Mouse (Mus musculus) E14TG2a.4 (cell line): Measurements from ENCODE around the gene Mrps35.

Experiments used
- CTCF ChIP-seq: conservative IDR thresholded peaks from 2 replicates; pipeline ENCODE4 v1.5.1; 2014; ENCODE audit warnings: low read length
- NANOG ChIP-seq: IDR thresholded peaks from 2 replicates; pipeline ENCODE4 v1.6.1; 2014; ENCODE audit warnings: borderline replicate concordance, low read length, mixed read lengths

GRCm38 (mm10) chr6:147017906-147018305 lies 24.7 kb upstream of the Mrps35 start:
- no peak for TF ChIP-seq CTCF
- no peak for TF ChIP-seq NANOG
